Mouse (Mus musculus): ENCODE results near the gene Jup. TPM values are rescaled to one million over a fixed set of nuclear protein-coding genes. Genes with fewer than 3 reads are reported as not detected.
"Not testable (repeated sequence)": the region's sequence is repeated elsewhere in the genome, so short reads cannot be mapped to it uniquely, and the experiment has no call there.

The Jup gene
- polyA plus RNA-seq, 1 experiment from 2014 or later = 173 TPM

DNA sequence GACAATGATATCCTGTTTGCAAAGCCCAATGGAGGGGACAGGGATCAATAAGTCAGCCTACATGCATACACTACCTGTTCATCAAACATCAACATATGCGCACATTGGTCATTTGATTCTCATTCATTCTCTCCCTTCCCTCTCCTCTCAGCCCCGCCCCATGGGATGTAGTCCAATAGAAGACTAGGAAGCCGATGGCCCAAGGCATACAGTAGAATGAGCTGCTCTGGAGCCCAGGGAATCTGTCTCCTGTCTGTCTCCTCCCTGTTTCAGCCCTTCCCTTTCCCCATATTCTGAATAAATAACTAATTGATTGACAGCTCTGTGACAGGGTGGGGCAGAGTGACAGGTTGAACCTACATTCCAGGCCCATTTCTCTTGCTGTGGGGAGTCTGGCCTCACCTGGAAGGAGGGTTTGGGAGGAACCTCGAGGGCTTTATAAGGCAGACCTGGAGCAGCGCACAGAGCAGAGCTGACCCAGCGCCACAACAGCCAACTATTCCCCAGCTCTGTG is 63.6 kb downstream of the Jup start, which contains the start of gene Gast:
Gene Gast, plus strand, starts transcription at position 464 of the 514 bp plus-strand sequence.
- H3K9me3 ChIP-seq = no peaks in the 10 kb centered on the region
- ATAC-seq (ENCODE audit: insufficient read depth, low FRiP score, low read depth) = no peak
- H3K4me1 ChIP-seq = peaks cover 4% of the 10 kb centered on the region; the same call in 1 of the 2 replicates
- H3K4me2 ChIP-seq = no peak within 1 kb of the TSS
- H3K27ac ChIP-seq = no peak within 1 kb of the TSS
- no peak within 1 kb of the TSS for H3K9ac ChIP-seq
- no peaks in the 10 kb centered on the region for H3K27me3 ChIP-seq (replicated peaks)
- H3K36me3 ChIP-seq = no peaks in the 10 kb centered on the region
- H3K4me3 ChIP-seq (replicated peaks) = no peak within 1 kb of the TSS
- 68% methylated on average over 6 of the region's 6 CpGs for WGBS

DNA sequence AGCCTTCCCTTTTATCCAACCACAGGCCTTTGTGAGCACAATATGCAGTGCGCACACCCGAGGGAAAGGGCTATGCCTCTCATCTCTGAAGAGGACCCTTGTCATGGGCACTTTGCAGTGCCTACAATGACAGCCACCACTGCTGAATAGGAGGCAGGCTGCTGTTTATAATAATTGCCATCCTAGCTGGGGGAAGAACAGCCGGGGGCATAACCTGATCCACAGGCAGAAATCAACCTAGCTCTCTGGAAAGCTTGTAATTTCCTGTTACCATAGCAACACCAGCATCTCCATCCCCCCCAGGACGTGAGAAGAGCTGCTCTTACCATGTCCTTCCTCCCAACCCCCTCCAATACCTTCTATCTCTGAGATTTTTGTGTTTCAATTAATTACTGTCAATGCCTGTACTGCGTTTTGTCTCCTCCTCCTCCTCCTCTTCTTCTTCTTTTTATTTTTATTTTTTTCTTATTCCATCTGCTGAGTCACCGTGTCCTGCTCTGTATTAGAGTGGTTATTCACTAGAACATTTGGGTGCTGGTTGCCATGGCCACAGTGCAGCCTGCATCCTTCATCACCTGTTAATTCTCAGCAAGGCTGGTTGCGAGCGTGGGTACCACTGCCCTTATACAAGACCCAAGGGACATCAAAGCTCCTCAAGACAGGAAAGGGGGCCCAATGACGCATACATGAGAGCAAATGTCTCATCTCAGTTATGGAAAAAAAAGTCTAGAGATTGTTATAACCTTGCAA is 64.6 kb downstream of the Jup start:
- Histone ChIP-seq H3K9ac (no peak overlapping the region), H3K27me3 (replicated peaks) (no peaks in the 10 kb centered on the region), H3K4me2 (no peak overlapping the region), H3K4me3 (replicated peaks) (no peak overlapping the region), H3K9me3 (no peaks in the 10 kb centered on the region), H3K27ac (no peak overlapping the region), H3K36me3 (no peaks in the 10 kb centered on the region), H3K4me1 (peaks cover 4% of the 10 kb centered on the region; the same call in 1 of the 2 replicates)
- no peak for ATAC-seq (ENCODE audit: insufficient read depth, low FRiP score, low read depth)
- 58% methylated on average over 9 of the region's 9 CpGs for WGBS

DNA sequence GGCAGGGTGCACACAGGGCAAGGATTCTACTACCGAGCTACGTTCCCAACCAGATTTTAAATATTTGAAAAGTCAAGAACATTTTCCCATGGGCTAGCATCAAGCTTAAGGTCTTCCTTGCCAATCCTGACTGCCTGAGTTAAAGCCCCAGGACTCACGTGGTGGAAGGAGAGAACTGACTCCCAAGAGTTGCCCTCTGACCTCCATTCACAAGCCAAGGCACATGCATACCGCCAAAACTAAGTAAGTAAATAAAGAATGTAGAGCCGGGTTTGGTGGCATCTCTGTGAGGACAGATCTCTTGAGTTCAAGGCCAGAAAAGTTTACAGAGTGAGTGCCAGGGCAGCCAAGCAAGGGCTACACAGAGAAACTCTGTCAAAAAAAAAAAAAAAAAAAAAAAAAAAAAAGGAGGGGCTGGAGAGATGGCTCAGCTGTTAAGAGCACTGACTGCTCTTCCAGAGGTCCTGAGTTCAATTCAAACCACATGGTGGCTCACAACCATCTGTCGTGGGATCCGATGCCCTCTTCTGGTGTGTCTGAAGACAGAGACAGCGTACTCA is 66.7 kb downstream of the Jup start:
- ATAC-seq (ENCODE audit: insufficient read depth, low FRiP score, low read depth); H3K27me3 ChIP-seq (replicated peaks); H3K36me3 ChIP-seq; H3K4me1 ChIP-seq; H3K9ac ChIP-seq; H3K27ac ChIP-seq; H3K4me2 ChIP-seq; H3K4me3 ChIP-seq (replicated peaks); H3K9me3 ChIP-seq: not testable (repeated sequence)
- 50% methylated on average over 8 of the region's 8 CpGs for WGBS

DNA sequence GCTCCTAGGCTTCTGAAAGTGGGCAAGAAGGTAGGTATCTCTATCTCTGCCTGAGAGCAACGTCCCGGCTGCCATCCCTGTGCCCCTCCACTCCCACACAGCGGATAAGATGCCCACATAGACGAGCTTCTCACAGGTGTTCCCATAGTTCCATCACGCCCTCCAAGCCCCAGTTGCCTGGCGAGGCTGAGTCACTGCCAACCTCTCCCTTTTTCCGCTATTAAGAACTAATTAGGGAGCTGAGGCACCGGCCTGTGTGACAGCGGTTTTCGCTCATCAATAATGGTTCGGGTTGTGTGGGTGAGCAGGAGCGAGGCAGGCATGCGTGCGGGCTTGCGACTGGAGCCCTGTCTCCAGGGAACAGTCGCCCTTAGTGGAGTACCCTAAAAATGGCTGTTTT is 67.3 kb downstream of the Jup start:
- Histone ChIP-seq H3K4me2 (no peak overlapping the region), H3K9ac (no peak overlapping the region), H3K27me3 (replicated peaks) (no peaks in the 10 kb centered on the region), H3K27ac (no peak overlapping the region), H3K4me1 (no peaks in the 10 kb centered on the region), H3K9me3 (no peaks in the 10 kb centered on the region), H3K4me3 (replicated peaks) (no peak overlapping the region), H3K36me3 (no peaks in the 10 kb centered on the region)
- no peak for ATAC-seq (ENCODE audit: insufficient read depth, low FRiP score, low read depth)
- 54% methylated on average over 16 of the region's 16 CpGs for WGBS

DNA sequence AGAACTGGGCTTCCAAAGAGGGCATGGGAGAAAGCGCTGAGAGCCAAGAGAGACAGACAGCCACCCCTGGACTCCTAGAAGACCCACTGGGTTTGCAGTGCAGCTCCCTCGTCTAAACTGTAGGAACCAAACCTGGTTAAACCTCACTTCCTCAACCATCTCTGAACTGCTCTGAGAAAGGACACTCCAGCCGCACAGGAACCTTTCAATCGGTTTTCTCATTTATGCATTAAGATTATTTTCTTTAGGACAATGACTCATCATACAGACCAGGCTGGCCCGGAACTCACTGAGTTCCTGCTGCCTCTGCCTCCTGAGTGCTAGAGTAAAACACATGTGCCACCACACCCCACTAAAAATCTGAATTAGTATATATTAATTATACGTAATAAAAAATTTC is 69.8 kb downstream of the Jup start:
- Histone ChIP-seq H3K4me1 (no peaks in the 10 kb centered on the region), H3K9me3 (no peaks in the 10 kb centered on the region), H3K27me3 (replicated peaks) (no peaks in the 10 kb centered on the region), H3K4me2 (no peak overlapping the region), H3K36me3 (no peaks in the 10 kb centered on the region; the same call in 1 of the 2 replicates), H3K4me3 (replicated peaks) (no peak overlapping the region), H3K27ac (no peak overlapping the region), H3K9ac (no peak overlapping the region)
- ATAC-seq (ENCODE audit: insufficient read depth, low FRiP score, low read depth) = no peak
- 79% methylated on average over 6 of the region's 6 CpGs for WGBS

DNA sequence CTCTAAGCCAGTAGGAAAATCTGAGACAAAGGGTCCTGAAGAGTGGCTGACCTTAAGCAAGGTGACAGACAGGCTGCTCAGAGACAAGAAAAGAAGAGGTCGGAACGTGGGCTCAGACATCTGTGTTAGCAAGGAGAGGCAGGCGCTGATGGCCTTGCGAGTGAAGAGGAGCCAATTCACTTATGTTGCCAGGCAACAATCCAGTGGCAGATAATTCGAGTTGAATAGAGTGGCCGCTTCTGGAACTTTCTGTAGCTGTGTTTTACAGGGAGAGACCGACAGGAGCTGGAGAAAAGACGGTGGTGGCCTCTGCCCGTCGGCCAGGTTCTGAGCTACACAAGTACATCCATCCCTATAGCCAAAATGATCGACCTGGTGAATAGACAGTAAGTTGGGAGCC is 70.2 kb downstream of the Jup start:
- Histone ChIP-seq H3K4me3 (replicated peaks) (no peak overlapping the region), H3K9me3 (no peaks in the 10 kb centered on the region), H3K9ac (no peak overlapping the region), H3K27ac (no peak overlapping the region), H3K36me3 (peaks cover 3% of the 10 kb centered on the region), H3K4me2 (no peak overlapping the region), H3K27me3 (replicated peaks) (no peaks in the 10 kb centered on the region), H3K4me1 (no peaks in the 10 kb centered on the region)
- no peak for ATAC-seq (ENCODE audit: insufficient read depth, low FRiP score, low read depth)
- whole genome bisulfite sequencing = 68% methylated on average over 11 of the region's 11 CpGs

DNA sequence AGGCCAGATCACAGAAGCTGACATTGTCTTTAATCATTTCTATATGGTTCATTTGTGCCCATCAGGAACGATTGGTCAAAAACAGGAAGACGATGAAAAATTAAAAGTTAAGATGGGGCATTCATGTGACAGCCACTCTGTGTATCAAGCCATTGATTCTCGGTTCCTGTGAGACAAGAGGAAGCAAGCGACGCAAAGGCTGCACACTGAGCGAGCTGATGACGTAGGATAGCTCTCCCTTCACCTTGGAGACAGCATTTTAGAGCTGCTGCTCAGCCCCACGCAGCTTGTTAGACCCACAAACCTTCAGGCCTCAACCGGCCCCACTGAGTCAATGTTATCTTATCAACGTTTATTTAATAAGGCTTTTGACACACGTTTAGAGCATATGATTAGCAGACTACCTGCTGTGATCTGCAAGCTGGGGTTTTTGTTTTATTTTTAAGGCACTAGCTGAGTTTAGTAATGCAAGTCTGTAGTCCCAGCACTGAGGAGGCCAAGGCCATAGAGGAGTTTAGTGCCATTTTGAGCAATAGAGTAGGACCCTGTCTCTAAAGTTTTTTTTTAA is 72.4 kb downstream of the Jup start:
- no peak overlapping the region for H3K4me2 ChIP-seq
- no peaks in the 10 kb centered on the region for H3K27me3 ChIP-seq (replicated peaks)
- no peaks in the 10 kb centered on the region for H3K9me3 ChIP-seq
- H3K4me3 ChIP-seq (replicated peaks) = no peak overlapping the region
- 0 out of 2 replicates have a peak, but pooled peaks cover 2% of the 10 kb centered on the region for H3K4me1 ChIP-seq
- no peak overlapping the region for H3K9ac ChIP-seq
- peaks cover 15% of the 10 kb centered on the region for H3K36me3 ChIP-seq
- ATAC-seq (ENCODE audit: insufficient read depth, low FRiP score, low read depth) = no peak
- H3K27ac ChIP-seq = no peak overlapping the region
- WGBS = 65% methylated on average over 11 of the region's 11 CpGs

DNA sequence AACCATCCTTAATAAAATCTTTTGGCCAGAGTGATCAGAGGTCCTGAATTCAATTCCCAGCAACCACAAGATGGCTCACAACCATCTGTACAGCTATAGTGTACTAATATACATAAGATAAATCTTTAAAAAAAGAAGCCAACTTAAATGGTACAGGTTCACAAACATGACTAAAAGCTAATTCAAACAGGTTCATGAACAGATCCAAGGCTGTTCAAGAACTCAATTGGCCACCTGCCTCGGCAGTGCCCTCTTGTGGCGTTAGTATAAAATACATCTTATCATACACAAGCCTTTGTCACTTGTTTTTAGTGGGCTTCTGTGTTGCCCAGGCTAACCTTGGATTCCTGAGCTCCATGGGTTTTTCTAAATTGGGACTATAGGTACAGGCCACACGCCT is 74.0 kb downstream of the Jup start:
- Histone ChIP-seq H3K4me3 (replicated peaks) (no peak overlapping the region), H3K4me2 (no peak overlapping the region), H3K4me1 (0 out of 2 replicates have a peak, but pooled peaks cover 5% of the 10 kb centered on the region), H3K36me3 (peaks cover 15% of the 10 kb centered on the region), H3K9me3 (no peaks in the 10 kb centered on the region), H3K27me3 (replicated peaks) (no peaks in the 10 kb centered on the region), H3K27ac (no peak overlapping the region), H3K9ac (no peak overlapping the region)
- WGBS = 19% methylated on average over 3 of the region's 3 CpGs
- ATAC-seq (ENCODE audit: insufficient read depth, low FRiP score, low read depth) = no peak

DNA sequence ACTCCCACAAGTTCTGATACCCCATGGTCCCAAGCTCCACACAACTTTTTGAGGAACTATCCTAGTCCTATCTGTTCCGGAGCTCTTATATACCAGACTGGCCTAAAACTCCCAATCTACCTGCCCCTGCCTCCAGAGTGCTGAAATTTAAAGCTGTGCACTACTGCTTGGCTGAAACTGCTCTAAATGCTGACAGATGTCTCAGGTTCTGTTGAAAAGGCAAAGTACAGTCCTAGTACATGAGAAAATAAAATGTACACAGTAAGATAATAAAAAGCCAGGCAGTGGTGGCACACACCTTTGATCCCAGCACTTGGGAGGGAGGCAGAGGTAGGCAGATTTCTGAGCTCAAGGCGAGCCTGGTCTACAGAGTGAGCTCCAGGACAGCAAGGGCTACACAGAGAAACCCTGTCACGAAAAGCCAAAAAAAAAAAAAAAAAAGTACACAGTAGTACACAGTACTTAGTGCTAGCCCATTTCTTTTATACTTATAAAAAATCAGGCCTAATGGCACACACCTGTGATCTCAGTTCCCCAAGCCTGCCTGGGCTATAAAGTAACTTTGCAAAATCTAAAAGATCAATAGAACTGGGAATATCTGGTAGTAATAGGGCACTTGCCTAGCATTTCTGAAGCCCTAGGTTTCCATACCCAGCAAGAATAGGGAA is 74.8 kb downstream of the Jup start:
- Histone ChIP-seq H3K36me3 (peaks cover 15% of the 10 kb centered on the region), H3K27me3 (replicated peaks) (no peaks in the 10 kb centered on the region), H3K27ac (no peak overlapping the region), H3K4me3 (replicated peaks) (no peak overlapping the region), H3K4me1 (0 out of 2 replicates have a peak, but pooled peaks cover 5% of the 10 kb centered on the region), H3K9me3 (no peaks in the 10 kb centered on the region), H3K4me2 (no peak overlapping the region), H3K9ac (no peak overlapping the region)
- no peak for ATAC-seq (ENCODE audit: insufficient read depth, low FRiP score, low read depth)
- WGBS = 73% methylated on average over 3 of the region's 3 CpGs

DNA sequence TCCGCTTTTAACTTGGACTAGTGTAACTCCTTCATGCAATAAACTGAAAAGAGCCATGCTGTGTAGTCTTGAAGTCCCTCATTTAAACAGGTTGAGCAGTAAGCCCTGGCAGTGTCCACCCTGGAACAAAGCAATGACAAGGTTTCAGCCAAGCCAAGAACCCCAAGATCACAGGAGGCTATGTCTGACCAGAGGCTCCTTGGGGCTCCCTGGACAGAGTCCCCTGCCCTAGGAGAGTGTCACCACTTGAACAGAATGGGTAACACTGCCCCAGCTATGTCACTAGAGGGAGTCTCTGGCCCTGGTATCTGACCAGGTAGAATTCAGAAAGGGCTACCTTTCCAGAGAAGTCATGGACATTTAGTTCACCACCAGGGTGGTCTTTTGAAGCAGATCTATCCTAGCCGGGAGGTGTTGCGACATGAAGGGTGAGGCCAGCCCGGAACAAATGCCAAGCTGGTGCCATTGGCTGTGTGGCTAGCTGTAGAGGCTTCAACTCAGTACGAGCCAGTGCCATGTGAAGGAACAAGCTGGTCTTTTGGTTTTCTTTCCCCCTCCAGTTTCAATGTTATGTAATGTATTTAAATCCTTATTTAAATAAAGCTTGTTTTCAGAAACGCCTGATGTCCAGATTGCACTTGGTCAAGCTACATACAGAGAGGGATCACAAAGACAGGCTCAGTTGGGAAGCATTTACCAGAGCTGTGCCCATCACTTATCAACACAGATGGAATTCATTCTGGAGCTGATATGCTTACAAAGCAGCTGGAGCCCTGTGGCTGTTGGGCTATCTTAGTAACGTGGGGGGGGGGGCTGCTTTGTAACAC is 75.9 kb downstream of the Jup start:
- not testable (repeated sequence) for H3K27ac ChIP-seq; H3K4me3 ChIP-seq (replicated peaks); ATAC-seq (ENCODE audit: insufficient read depth, low FRiP score, low read depth); H3K27me3 ChIP-seq (replicated peaks); H3K9me3 ChIP-seq; H3K9ac ChIP-seq; H3K4me1 ChIP-seq
- WGBS = 78% methylated on average over 7 of the region's 7 CpGs
- peaks cover 15% of the 10 kb centered on the region for H3K36me3 ChIP-seq
- H3K4me2 ChIP-seq = 0 out of 2 replicates have a peak overlapping the region, but pooled peaks have one; percentile 13

DNA sequence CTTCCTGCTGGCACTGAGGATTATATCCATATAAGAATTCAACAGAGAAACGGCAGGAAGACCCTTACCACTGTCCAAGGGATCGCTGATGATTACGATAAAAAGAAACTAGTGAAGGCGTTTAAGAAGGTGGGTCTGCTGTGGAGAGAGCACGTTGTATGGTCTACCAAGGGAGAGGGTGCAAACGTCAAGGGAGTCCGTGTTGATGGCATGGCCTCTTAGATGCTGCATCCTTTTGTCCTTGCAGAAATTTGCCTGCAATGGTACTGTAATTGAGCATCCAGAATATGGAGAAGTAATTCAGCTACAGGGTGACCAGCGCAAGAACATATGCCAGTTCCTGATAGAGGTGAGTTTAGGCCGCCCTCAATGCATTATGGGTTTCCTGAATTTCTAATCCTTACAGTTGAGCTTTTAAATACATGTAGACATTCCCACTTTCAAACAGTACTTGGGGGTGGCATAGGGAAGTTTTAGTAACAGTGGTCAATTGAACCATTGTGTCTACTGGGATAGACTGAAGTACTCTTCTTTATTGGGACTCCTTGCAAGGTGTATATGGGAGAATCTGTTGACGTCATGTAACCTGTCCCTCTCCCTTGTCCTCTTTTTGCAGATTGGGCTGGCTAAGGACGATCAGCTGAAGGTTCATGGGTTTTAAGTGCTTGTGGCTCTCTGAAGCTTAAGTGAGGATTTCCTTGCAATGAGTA is 76.7 kb downstream of the Jup start:
- 16% methylated on average over 11 of the region's 11 CpGs for WGBS
- ATAC-seq (ENCODE audit: insufficient read depth, low FRiP score, low read depth); H3K27me3 ChIP-seq (replicated peaks); H3K9me3 ChIP-seq; H3K4me1 ChIP-seq: not testable (repeated sequence)
- H3K36me3 ChIP-seq = peaks cover 15% of the 10 kb centered on the region
- peak overlapping the region; percentile 76 for H3K4me2 ChIP-seq
- H3K27ac ChIP-seq = peak overlapping the region; percentile 99
- peak overlapping the region; percentile 81 for H3K4me3 ChIP-seq (replicated peaks)
- H3K9ac ChIP-seq = peak overlapping the region; percentile 32; the same call in 1 of the 2 replicates
